15 mouse cellular contexts compared by ENCODE assay signal in genomic region chr6:115727570-115727969, GRCm38 (mm10). TPM values are rescaled to one million over a fixed set of nuclear protein-coding genes. Genes with fewer than 3 reads are reported as not detected.
DNase-seq lines count a peak whose midpoint lies in the region; ATAC-seq and TF ChIP-seq lines count a peak whose summit lies in the region.
"Had no signal": no experiment of that assay in that cellular context is flagged by ENCODE, and none has a peak within 500 bp of the region (broad histone marks: within the 10 kb centered on the region; RNA-seq: fewer than 3 reads in every experiment).

No protein-coding gene starts in this region.

- H3K27me3 ChIP-seq in midbrain, embryonic 11.5 days (ENCODE audit: control insufficient read depth, insufficient read depth, low read length): no peaks in the 10 kb centered on the region
- H3K27me3 ChIP-seq in midbrain, embryonic 14.5 days (ENCODE audit: control insufficient read depth, insufficient read depth, low read length): no peaks in the 10 kb centered on the region
- H3K27me3 ChIP-seq: CH12.LX; embryonic facial prominence, embryonic 12.5 days; forebrain, embryonic 13.5 days; forebrain, embryonic 15.5 days had no signal

- H3K4me1 ChIP-seq in midbrain, embryonic 11.5 days (ENCODE audit: control insufficient read depth, insufficient read depth, low read length): no peaks in the 10 kb centered on the region
- no peaks in the 10 kb centered on the region for H3K4me1 ChIP-seq in midbrain, embryonic 14.5 days (ENCODE audit: control insufficient read depth, insufficient read depth, low read length)
- peaks cover 0 to 11% of the 10 kb centered on the region in 2 experiments; a peak in 1 of 4 replicates for H3K4me1 ChIP-seq in ES-E14 (ENCODE audit: control insufficient read depth in 2 of 2, insufficient read depth in 2 of 2, low read length in 2 of 2, poor library complexity in 1 of 2)
- H3K4me1 ChIP-seq: forebrain, embryonic 13.5 days; forebrain, embryonic 15.5 days had no signal

- no peak overlapping the region for H3K27ac ChIP-seq in midbrain, embryonic 11.5 days (ENCODE audit: low read depth, low read length)
- H3K27ac ChIP-seq in midbrain, embryonic 14.5 days (replicated peaks; ENCODE audit: low read depth, low read length): no peak overlapping the region
- no peak overlapping the region for H3K27ac ChIP-seq in ES-E14 (ENCODE audit: insufficient read depth, low read depth, low read length, poor library complexity, severe bottlenecking)
- H3K27ac ChIP-seq: embryonic facial prominence, embryonic 10.5 days; embryonic facial prominence, embryonic 12.5 days; forebrain, embryonic 13.5 days; forebrain, embryonic 15.5 days had no signal

- ATAC-seq in midbrain, embryonic 11.5 days (ENCODE audit: low FRiP score): no peak
- no peak for ATAC-seq in midbrain, embryonic 14.5 days (ENCODE audit: low FRiP score, low TSS enrichment)
- ATAC-seq: forebrain, embryonic 13.5 days; forebrain, embryonic 15.5 days; forebrain, postnatal 0 days had no signal

- no peaks in the 10 kb centered on the region for H3K36me3 ChIP-seq in midbrain, embryonic 11.5 days (ENCODE audit: control insufficient read depth, insufficient read depth, low read length)
- H3K36me3 ChIP-seq in midbrain, embryonic 14.5 days (ENCODE audit: control insufficient read depth, insufficient read depth, low read length): no peaks in the 10 kb centered on the region
- no peaks in the 10 kb centered on the region for H3K36me3 ChIP-seq in ES-E14 (ENCODE audit: control insufficient read depth, insufficient read depth, low read length, poor library complexity, severe bottlenecking)
- H3K36me3 ChIP-seq: embryonic facial prominence, embryonic 10.5 days; embryonic facial prominence, embryonic 12.5 days; forebrain, embryonic 15.5 days had no signal

- in situ Hi-C loops in ES-E14 (cut with MboI; ENCODE audit: low sequenced_read_pairs in 2 of 2, unreplicated experiment in 2 of 2): no loop called here

- H3K9ac ChIP-seq in midbrain, embryonic 11.5 days (ENCODE audit: low read length): no peak overlapping the region
- no peak overlapping the region for H3K9ac ChIP-seq in midbrain, embryonic 14.5 days (replicated peaks; ENCODE audit: low read length)
- H3K9ac ChIP-seq in ES-E14 (ENCODE audit: insufficient read depth, low read depth, low read length, poor library complexity, severe bottlenecking): no peak overlapping the region
- H3K9ac ChIP-seq: embryonic facial prominence, embryonic 12.5 days; forebrain, embryonic 13.5 days; forebrain, embryonic 15.5 days; forebrain, postnatal 0 days had no signal

- no peaks in the 10 kb centered on the region for H3K9me3 ChIP-seq in midbrain, embryonic 11.5 days (ENCODE audit: control insufficient read depth, low read length)
- H3K9me3 ChIP-seq in midbrain, embryonic 14.5 days (ENCODE audit: control insufficient read depth, low read length): no peaks in the 10 kb centered on the region
- no peaks in the 10 kb centered on the region for H3K9me3 ChIP-seq in ES-E14 (ENCODE audit: control insufficient read depth, insufficient read depth, low read depth, low read length)
- H3K9me3 ChIP-seq: embryonic facial prominence, embryonic 10.5 days; embryonic facial prominence, embryonic 12.5 days; forebrain, embryonic 15.5 days had no signal

- no peak overlapping the region for H3K4me2 ChIP-seq in midbrain, embryonic 11.5 days
- H3K4me2 ChIP-seq in midbrain, embryonic 14.5 days (ENCODE audit: low read length): no peak overlapping the region
- H3K4me2 ChIP-seq: embryonic facial prominence, embryonic 12.5 days; forebrain, embryonic 13.5 days; forebrain, embryonic 15.5 days had no signal

- DNase-seq in midbrain, embryonic 11.5 days (ENCODE audit: low spot score, missing footprints): peak; percentile 49
- no peak for DNase-seq in midbrain, embryonic 14.5 days
- DNase-seq in ES-E14 (ENCODE audit: low read depth, low spot score) (peak; percentile 58), ZHBTc4 (ENCODE audit: low read depth, low spot score) (peak; percentile 85)
- no peak for DNase-seq in gastrocnemius, postnatal 4 days (ENCODE audit: low spot score in 2 of 2)
- no peak for DNase-seq in ovary, postnatal 10 days (ENCODE audit: low spot score)

- WGBS in midbrain, embryonic 11.5 days: 51% methylated on average over 2 of the region's 2 CpGs
- 53% methylated on average over 2 of the region's 2 CpGs for WGBS in midbrain, embryonic 14.5 days

- no peak overlapping the region for H3K4me3 ChIP-seq in midbrain, embryonic 11.5 days (ENCODE audit: low read depth, low read length)
- no peak overlapping the region for H3K4me3 ChIP-seq in midbrain, embryonic 14.5 days (replicated peaks; ENCODE audit: low read depth, low read length)
- no peak overlapping the region for H3K4me3 ChIP-seq in ES-E14 (ENCODE audit: insufficient read depth in 1 of 2, low read depth in 1 of 2, low read length in 2 of 2, poor library complexity in 1 of 2, severe bottlenecking in 1 of 2)
- H3K4me3 ChIP-seq: embryonic facial prominence, embryonic 10.5 days; embryonic facial prominence, embryonic 12.5 days; forebrain, embryonic 13.5 days; forebrain, embryonic 15.5 days had no signal

TF ChIP-seq in ES-E14, 5 proteins besides CTCF, POLR2A, EP300 and RAD21:
- TF ChIP-seq ZNF384 (IDR thresholded peaks at IDR 0.05; ENCODE audit: low read depth, low read length) (no peak), ZC3H11A (IDR thresholded peaks at IDR 0.05; ENCODE audit: borderline replicate concordance, low read depth, low read length) (no peak), HCFC1 (IDR thresholded peaks at IDR 0.05; ENCODE audit: borderline replicate concordance, insufficient read depth, low read length) (no peak), CHD2 (IDR thresholded peaks at IDR 0.05; ENCODE audit: low read depth, low read length) (no peak), MAFK (IDR thresholded peaks at IDR 0.05; ENCODE audit: insufficient read depth, low read depth, low read length) (no peak)

RNA-seq across cellular contexts. Expression of gene Tmem40, which starts 34.6 kb away (rescaled TPM):
- polyA plus RNA-seq in midbrain, embryonic 11.5 days (2014; fragmentation: Nextera tagmentation; extraction: Ambion mirVana): 1.4 and 2.1 TPM in 2 replicates
- 0.66 and 1.4 TPM in 2 replicates for polyA plus RNA-seq in midbrain, embryonic 14.5 days (2014; fragmentation: Nextera tagmentation; extraction: Ambion mirVana)
- 18.4 and 21.9 TPM in 2 replicates for total RNA-seq in ES-E14 (2012; rRNA removed)
- total RNA-seq in gastrocnemius, postnatal 4 days (2021): under 1 TPM; 0.66 to 0.73 TPM
- total RNA-seq: adrenal gland, postnatal 25 days; CH12.LX had no signal
- polyA plus RNA-seq: adrenal gland, adult 2 months; CD4-positive, CD25-positive, alpha-beta regulatory T cell, adult 4 months had no signal

RNA-seq across cellular contexts. Expression of gene Cand2, which starts 46.8 kb away (rescaled TPM):
- 24.6 and 27.5 TPM in 2 replicates for polyA plus RNA-seq in midbrain, embryonic 11.5 days (2014; fragmentation: Nextera tagmentation; extraction: Ambion mirVana)
- polyA plus RNA-seq in midbrain, embryonic 14.5 days (2014; fragmentation: Nextera tagmentation; extraction: Ambion mirVana): 9.0 and 12.6 TPM in 2 replicates
- 10.7 and 10.8 TPM in 2 replicates for total RNA-seq in ES-E14 (2012; rRNA removed)
- total RNA-seq in gastrocnemius, postnatal 4 days (2021): 100 to 1,000 TPM; 103 to 106 TPM

RNA-seq across cellular contexts. Expression of gene Raf1, which starts 51.1 kb away (rescaled TPM):
- 141 and 146 TPM in 2 replicates for polyA plus RNA-seq in midbrain, embryonic 11.5 days (2014; fragmentation: Nextera tagmentation; extraction: Ambion mirVana)
- polyA plus RNA-seq in midbrain, embryonic 14.5 days (2014; fragmentation: Nextera tagmentation; extraction: Ambion mirVana): 148 and 179 TPM in 2 replicates
- total RNA-seq in ES-E14 (2012; rRNA removed): 128 and 140 TPM in 2 replicates
- total RNA-seq in gastrocnemius, postnatal 4 days (2021): 100 to 1,000 TPM; 123 to 137 TPM

Comparison
In these comparisons a context has a peak if more than half of its experiments do, and no peak if none do; other contexts are left out.
1. DNase-seq: peak in midbrain, embryonic 11.5 days (single experiment), ES-E14 (single experiment) and ZHBTc4 (single experiment); none in midbrain, embryonic 14.5 days (single experiment), gastrocnemius, postnatal 4 days (0 of 2) and ovary, postnatal 10 days (single experiment).
2. RNA of gene Tmem40, which starts 34.6 kb away (total RNA-seq): 18.4 to 21.9 TPM in ES-E14; 0.66 to 0.73 TPM in gastrocnemius, postnatal 4 days; every median in the first group is over 10 times any median in the second.